Mouse (Mus musculus): Measurements from ENCODE around the gene Lgr4. TPM values are rescaled to one million over a fixed set of nuclear protein-coding genes. Genes with fewer than 3 reads are reported as not detected.

The Lgr4 gene
- total RNA-seq, 1 experiment, result 68.9 TPM

DNA sequence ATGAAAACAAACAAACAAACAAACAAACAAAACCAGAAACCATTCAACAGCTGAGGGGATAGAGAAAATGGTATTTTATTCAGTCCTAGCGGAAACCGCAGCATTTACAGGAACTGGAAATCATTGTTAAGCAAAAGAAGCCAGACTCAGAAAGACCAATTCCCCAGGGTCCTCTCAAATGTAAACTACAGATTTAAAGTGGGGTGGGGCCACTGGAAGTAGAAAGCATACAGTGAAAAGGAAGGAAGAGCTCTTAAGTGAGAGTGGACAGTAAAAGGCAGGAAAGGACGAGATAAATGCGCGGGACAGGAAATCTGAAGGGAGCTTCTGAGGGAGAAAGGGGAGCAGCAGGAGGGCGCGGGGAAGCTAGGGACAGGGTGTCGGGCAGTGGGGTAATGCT lies 4.2 kb upstream of the Lgr4 start:
- H3K4me1 ChIP-seq (ENCODE audit: control insufficient read depth in 2 of 2, insufficient read depth in 2 of 2, low read length in 2 of 2, poor library complexity in 1 of 2), result peaks cover 9 to 11% of the 10 kb centered on the region in 2 experiments
- no peak for DNase-seq (ENCODE audit: low read depth, low spot score)
- no peak for TF ChIP-seq ZC3H11A (IDR thresholded peaks at IDR 0.05; ENCODE audit: borderline replicate concordance, low read depth, low read length)
- TF ChIP-seq CHD2 (IDR thresholded peaks at IDR 0.05; ENCODE audit: low read depth, low read length), result no peak
- TF ChIP-seq HCFC1 (IDR thresholded peaks at IDR 0.05; ENCODE audit: borderline replicate concordance, insufficient read depth, low read length), result no peak
- TF ChIP-seq MAFK (IDR thresholded peaks at IDR 0.05; ENCODE audit: insufficient read depth, low read depth, low read length), result no peak
- TF ChIP-seq ZNF384 (IDR thresholded peaks at IDR 0.05; ENCODE audit: low read depth, low read length), result no peak
- no peaks in the 10 kb centered on the region for H3K9me3 ChIP-seq (ENCODE audit: control insufficient read depth, insufficient read depth, low read depth, low read length)
- no peak overlapping the region; the same call in 1 of the 2 replicates for H3K9ac ChIP-seq (ENCODE audit: insufficient read depth, low read depth, low read length, poor library complexity, severe bottlenecking)
- peak overlapping the region; percentile 56 to 71 for H3K4me3 ChIP-seq (ENCODE audit: insufficient read depth in 1 of 2, low read depth in 1 of 2, low read length in 2 of 2, poor library complexity in 1 of 2, severe bottlenecking in 1 of 2)
- in situ Hi-C loops (cut with MboI; ENCODE audit: low sequenced_read_pairs in 2 of 2, unreplicated experiment in 2 of 2), result no loop called here
- H3K36me3 ChIP-seq (ENCODE audit: control insufficient read depth, insufficient read depth, low read length, poor library complexity, severe bottlenecking), result no peaks in the 10 kb centered on the region
- H3K27ac ChIP-seq (ENCODE audit: insufficient read depth, low read depth, low read length, poor library complexity, severe bottlenecking), result peak overlapping the region; percentile 85

DNA sequence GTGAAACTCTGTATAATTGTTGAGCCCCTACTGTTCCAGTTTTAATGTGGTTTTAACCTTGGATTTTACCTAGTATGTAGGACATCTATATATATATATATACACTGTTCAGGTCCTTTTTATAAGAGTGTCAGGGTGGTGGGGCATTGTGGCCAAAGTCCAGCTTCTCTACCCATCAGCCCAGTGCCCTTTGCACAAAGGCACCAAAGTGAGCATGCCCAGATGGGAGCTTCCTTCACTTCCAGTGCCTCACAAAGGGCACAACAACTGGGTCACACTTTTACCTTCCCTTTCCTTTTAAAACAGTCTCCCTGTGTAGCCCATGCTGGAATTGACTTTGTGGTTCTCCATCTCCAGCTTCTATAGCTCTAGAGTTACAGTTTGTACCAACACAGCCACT lies 2.8 kb upstream of the Lgr4 start:
- no peaks in the 10 kb centered on the region for H3K36me3 ChIP-seq (ENCODE audit: control insufficient read depth, insufficient read depth, low read length, poor library complexity, severe bottlenecking)
- peaks cover 7 to 9% of the 10 kb centered on the region in 2 experiments for H3K4me1 ChIP-seq (ENCODE audit: control insufficient read depth in 2 of 2, insufficient read depth in 2 of 2, low read length in 2 of 2, poor library complexity in 1 of 2)
- H3K27ac ChIP-seq (ENCODE audit: insufficient read depth, low read depth, low read length, poor library complexity, severe bottlenecking), result no peak overlapping the region
- in situ Hi-C loops (cut with MboI; ENCODE audit: low sequenced_read_pairs in 2 of 2, unreplicated experiment in 2 of 2), result no loop called here
- no peak for DNase-seq (ENCODE audit: low read depth, low spot score)
- TF ChIP-seq ZNF384 (IDR thresholded peaks at IDR 0.05; ENCODE audit: low read depth, low read length) (no peak), ZC3H11A (IDR thresholded peaks at IDR 0.05; ENCODE audit: borderline replicate concordance, low read depth, low read length) (no peak), CHD2 (IDR thresholded peaks at IDR 0.05; ENCODE audit: low read depth, low read length) (no peak), HCFC1 (IDR thresholded peaks at IDR 0.05; ENCODE audit: borderline replicate concordance, insufficient read depth, low read length) (no peak), MAFK (IDR thresholded peaks at IDR 0.05; ENCODE audit: insufficient read depth, low read depth, low read length) (no peak)
- H3K9ac ChIP-seq (ENCODE audit: insufficient read depth, low read depth, low read length, poor library complexity, severe bottlenecking), result no peak overlapping the region
- H3K9me3 ChIP-seq (ENCODE audit: control insufficient read depth, insufficient read depth, low read depth, low read length), result no peaks in the 10 kb centered on the region
- H3K4me3 ChIP-seq (ENCODE audit: insufficient read depth in 1 of 2, low read depth in 1 of 2, low read length in 2 of 2, poor library complexity in 1 of 2, severe bottlenecking in 1 of 2), result no peak overlapping the region

DNA sequence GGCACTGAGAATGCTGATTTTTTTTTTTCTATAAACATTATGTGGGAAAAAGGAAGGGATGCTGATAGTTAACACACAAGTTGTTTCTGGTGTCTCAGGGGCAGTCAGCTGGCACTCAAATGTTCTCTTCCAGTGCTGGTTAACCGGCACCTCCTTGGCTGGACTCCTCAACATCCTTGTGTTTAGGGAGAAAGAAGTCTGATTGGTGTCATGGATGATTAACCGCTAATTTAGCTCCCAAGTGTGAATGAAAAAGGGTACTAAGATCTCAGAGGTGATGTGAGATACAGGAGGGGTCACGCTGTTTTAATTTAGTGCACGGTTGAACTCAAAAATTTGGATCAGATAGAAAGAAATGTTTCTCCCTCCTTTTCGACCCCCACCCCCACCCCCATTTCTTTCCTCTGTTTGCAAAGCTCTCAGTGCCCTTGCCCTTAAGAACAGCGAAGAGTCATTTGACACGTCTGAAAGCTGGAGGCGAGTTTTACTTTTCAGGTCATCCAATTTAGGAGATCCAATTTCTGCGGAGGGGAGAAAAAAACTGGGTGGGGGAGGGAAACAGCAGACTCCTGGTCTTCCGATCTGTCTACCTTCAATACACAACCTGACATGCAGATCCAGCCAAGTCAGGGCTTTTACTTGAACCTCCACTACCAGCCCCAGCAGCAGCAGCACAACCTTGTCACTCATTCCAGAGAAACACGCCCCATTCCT lies 508 bp upstream of the Lgr4 start:
- peaks cover 2% of the 10 kb centered on the region for H3K36me3 ChIP-seq (ENCODE audit: control insufficient read depth, insufficient read depth, low read length, poor library complexity, severe bottlenecking)
- H3K9me3 ChIP-seq (ENCODE audit: control insufficient read depth, insufficient read depth, low read depth, low read length), result no peaks in the 10 kb centered on the region
- H3K27ac ChIP-seq (ENCODE audit: insufficient read depth, low read depth, low read length, poor library complexity, severe bottlenecking), result peak overlapping the region; percentile 91
- no peak for DNase-seq (ENCODE audit: low read depth, low spot score)
- TF ChIP-seq ZC3H11A (IDR thresholded peaks at IDR 0.05; ENCODE audit: borderline replicate concordance, low read depth, low read length) (no peak), ZNF384 (IDR thresholded peaks at IDR 0.05; ENCODE audit: low read depth, low read length) (peak; percentile 87), MAFK (IDR thresholded peaks at IDR 0.05; ENCODE audit: insufficient read depth, low read depth, low read length) (peak; percentile 84), HCFC1 (IDR thresholded peaks at IDR 0.05; ENCODE audit: borderline replicate concordance, insufficient read depth, low read length) (no peak), CHD2 (IDR thresholded peaks at IDR 0.05; ENCODE audit: low read depth, low read length) (no peak)
- peak overlapping the region; percentile 20 to 93 for H3K4me3 ChIP-seq (ENCODE audit: insufficient read depth in 1 of 2, low read depth in 1 of 2, low read length in 2 of 2, poor library complexity in 1 of 2, severe bottlenecking in 1 of 2)
- peak overlapping the region; percentile 52; the same call in 1 of the 2 replicates for H3K9ac ChIP-seq (ENCODE audit: insufficient read depth, low read depth, low read length, poor library complexity, severe bottlenecking)
- peaks cover 8 to 12% of the 10 kb centered on the region in 2 experiments for H3K4me1 ChIP-seq (ENCODE audit: control insufficient read depth in 2 of 2, insufficient read depth in 2 of 2, low read length in 2 of 2, poor library complexity in 1 of 2)
- in situ Hi-C loops (cut with MboI; ENCODE audit: low sequenced_read_pairs in 2 of 2, unreplicated experiment in 2 of 2), result no loop called here

DNA sequence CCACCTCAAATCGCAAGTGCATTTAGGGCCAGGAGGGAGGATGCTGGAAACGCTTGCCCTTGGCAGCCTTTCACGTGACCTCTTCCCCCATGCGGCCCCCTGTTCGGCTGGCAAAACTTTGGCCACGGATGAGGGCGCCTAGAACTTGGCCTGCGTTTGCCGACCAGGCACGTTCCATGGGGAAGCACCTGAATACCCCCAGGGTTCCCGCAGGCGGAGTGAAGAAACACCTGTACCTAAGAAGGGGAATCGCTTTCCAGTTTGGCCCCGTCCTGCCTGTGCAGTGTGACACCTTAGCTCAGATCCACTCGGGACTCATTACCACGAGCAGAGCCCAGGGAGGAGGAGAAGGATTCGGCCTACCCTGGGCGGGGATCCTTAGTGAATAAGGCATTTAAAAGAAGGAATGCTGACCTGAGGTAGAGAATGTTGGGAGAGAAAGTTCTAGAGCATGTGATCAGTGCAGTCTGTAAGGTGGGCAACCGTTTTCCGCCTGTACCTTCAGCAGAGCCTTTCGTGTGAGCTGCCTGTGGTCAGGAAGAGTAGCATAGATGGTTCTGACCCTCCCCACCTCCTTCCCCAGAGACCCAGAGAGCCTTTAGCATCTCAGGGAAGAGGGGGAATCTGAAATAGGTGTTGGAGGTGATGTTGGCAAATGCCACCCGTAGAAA lies 1.3 kb downstream of the Lgr4 start:
- Histone ChIP-seq H3K27ac (ENCODE audit: insufficient read depth, low read depth, low read length, poor library complexity, severe bottlenecking) (peak overlapping the region; percentile 41), H3K9ac (ENCODE audit: insufficient read depth, low read depth, low read length, poor library complexity, severe bottlenecking) (peak overlapping the region; percentile 98), H3K4me1 (ENCODE audit: control insufficient read depth in 2 of 2, insufficient read depth in 2 of 2, low read length in 2 of 2, poor library complexity in 1 of 2) (peaks cover 7 to 12% of the 10 kb centered on the region in 2 experiments), H3K36me3 (ENCODE audit: control insufficient read depth, insufficient read depth, low read length, poor library complexity, severe bottlenecking) (peaks cover 2% of the 10 kb centered on the region), H3K9me3 (ENCODE audit: control insufficient read depth, insufficient read depth, low read depth, low read length) (no peaks in the 10 kb centered on the region), H3K4me3 (ENCODE audit: insufficient read depth in 1 of 2, low read depth in 1 of 2, low read length in 2 of 2, poor library complexity in 1 of 2, severe bottlenecking in 1 of 2) (peak overlapping the region; percentile 93 to 96)
- in situ Hi-C loops (cut with MboI; ENCODE audit: low sequenced_read_pairs in 2 of 2, unreplicated experiment in 2 of 2), result no loop called here
- no peak for DNase-seq (ENCODE audit: low read depth, low spot score)
- TF ChIP-seq HCFC1 (IDR thresholded peaks at IDR 0.05; ENCODE audit: borderline replicate concordance, insufficient read depth, low read length) (no peak), CHD2 (IDR thresholded peaks at IDR 0.05; ENCODE audit: low read depth, low read length) (no peak), ZC3H11A (IDR thresholded peaks at IDR 0.05; ENCODE audit: borderline replicate concordance, low read depth, low read length) (no peak), MAFK (IDR thresholded peaks at IDR 0.05; ENCODE audit: insufficient read depth, low read depth, low read length) (no peak), ZNF384 (IDR thresholded peaks at IDR 0.05; ENCODE audit: low read depth, low read length) (no peak)
